Mouse (Mus musculus) thymus, adult 2 months (tissue): ENCODE measurements around the gene Zbtb38. TPM values are rescaled to one million over a fixed set of nuclear protein-coding genes. Genes with fewer than 3 reads are reported as not detected.

Experiments
- DNase-seq: peaks from one replicate; pipeline ENCODE4 v3.0.0; 2021
- H3K27ac ChIP-seq: fragments of 200-500 bp; 2 replicates; pipeline ENCODE4 v1.5.1; 2012; ENCODE audit warnings: low read length, control low read depth; ENCODE audit not compliant: control insufficient read depth, insufficient read depth
- H3K27me3 ChIP-seq: fragments of 200-500 bp; 2 replicates; pipeline ENCODE4 v1.6.1; 2012; ENCODE audit warnings: mild to moderate bottlenecking, low read length, moderate library complexity, mixed read lengths; ENCODE audit not compliant: control insufficient read depth, insufficient read depth
- H3K36me3 ChIP-seq: fragments of 200-500 bp; 2 replicates; pipeline ENCODE4 v1.6.1; 2012; ENCODE audit warnings: mild to moderate bottlenecking, low read length, moderate library complexity; ENCODE audit not compliant: control insufficient read depth, insufficient read depth
- H3K4me1 ChIP-seq: fragments of 200-500 bp; replicated peaks from 2 replicates; pipeline ENCODE4 v1.6.1; 2012; ENCODE audit warnings: low read length; ENCODE audit not compliant: control insufficient read depth, insufficient read depth
- H3K4me3 ChIP-seq: fragments of 200-500 bp; 2 replicates; pipeline ENCODE4 v1.5.1; 2012; ENCODE audit warnings: mild to moderate bottlenecking, low read length, control low read depth, moderate library complexity; ENCODE audit not compliant: control insufficient read depth, insufficient read depth
- CTCF ChIP-seq: fragments of 200-500 bp; IDR thresholded peaks from 2 replicates; pipeline ENCODE4 v1.5.1; 2012; ENCODE audit warnings: mild to moderate bottlenecking, control low read depth, low read length, moderate library complexity, borderline replicate concordance; ENCODE audit not compliant: control insufficient read depth, poor library complexity, insufficient read depth; ENCODE audit errors: extremely low read depth
- POLR2A ChIP-seq: fragments of 200-500 bp; IDR thresholded peaks from 2 replicates; pipeline ENCODE4 v1.6.1; 2012; ENCODE audit warnings: mild to moderate bottlenecking, low read length, control low read depth, moderate library complexity; ENCODE audit not compliant: control insufficient read depth, poor library complexity, insufficient read depth; ENCODE audit errors: extremely low read depth
- WGBS: fragments of 180-500 bp; shearing (Covaris S2); methylation state at CpG from one replicate; pipeline ENCODE4 v1.1.7; 2018; 5-methylcytosine and 5-hydroxymethylcytosine counted together
- polyA plus RNA-seq: library from polyadenylated mRNA; depleted of rRNA; stranded (reverse); fragments of >200 nt; gene quantifications from 2 replicates; pipeline ENCODE4 v1.2.3, GENCODE M21; 2012

Gene Zbtb38
- polyA plus RNA-seq, 1 experiment: 7.2 TPM

DNA sequence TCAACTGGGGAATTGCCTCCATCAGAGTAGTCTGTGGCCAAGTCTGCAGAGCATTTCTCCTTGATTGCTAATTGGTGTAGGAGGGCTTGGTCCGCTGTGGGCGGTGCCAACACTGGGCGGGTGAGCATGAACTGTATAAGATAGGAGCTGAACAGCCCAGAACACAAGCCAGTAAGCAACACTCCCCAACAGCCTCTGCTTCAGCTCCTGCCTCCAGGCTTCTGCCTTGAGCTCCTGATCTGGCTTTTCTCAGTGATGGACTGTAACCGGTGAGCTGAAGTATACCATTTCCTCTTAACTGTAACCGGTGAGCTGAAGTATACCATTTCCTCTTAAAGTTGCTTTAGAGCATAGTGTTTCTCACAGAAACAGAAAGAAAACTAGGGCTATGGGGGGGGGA is 12.8 kb upstream of the Zbtb38 start:
- no peaks in the 10 kb centered on the region for H3K27me3 ChIP-seq
- no peak for DNase-seq
- 11% methylated on average over 5 of the region's 5 CpGs for WGBS
- peak overlapping the region; percentile 1; the same call in 1 of the 2 replicates for H3K27ac ChIP-seq
- TF ChIP-seq POLR2A (no peak), CTCF (no peak)
- H3K36me3 ChIP-seq: no peaks in the 10 kb centered on the region
- H3K4me3 ChIP-seq: peak overlapping the region; percentile 10; the same call in 1 of the 2 replicates
- peaks cover 6% of the 10 kb centered on the region for H3K4me1 ChIP-seq

DNA sequence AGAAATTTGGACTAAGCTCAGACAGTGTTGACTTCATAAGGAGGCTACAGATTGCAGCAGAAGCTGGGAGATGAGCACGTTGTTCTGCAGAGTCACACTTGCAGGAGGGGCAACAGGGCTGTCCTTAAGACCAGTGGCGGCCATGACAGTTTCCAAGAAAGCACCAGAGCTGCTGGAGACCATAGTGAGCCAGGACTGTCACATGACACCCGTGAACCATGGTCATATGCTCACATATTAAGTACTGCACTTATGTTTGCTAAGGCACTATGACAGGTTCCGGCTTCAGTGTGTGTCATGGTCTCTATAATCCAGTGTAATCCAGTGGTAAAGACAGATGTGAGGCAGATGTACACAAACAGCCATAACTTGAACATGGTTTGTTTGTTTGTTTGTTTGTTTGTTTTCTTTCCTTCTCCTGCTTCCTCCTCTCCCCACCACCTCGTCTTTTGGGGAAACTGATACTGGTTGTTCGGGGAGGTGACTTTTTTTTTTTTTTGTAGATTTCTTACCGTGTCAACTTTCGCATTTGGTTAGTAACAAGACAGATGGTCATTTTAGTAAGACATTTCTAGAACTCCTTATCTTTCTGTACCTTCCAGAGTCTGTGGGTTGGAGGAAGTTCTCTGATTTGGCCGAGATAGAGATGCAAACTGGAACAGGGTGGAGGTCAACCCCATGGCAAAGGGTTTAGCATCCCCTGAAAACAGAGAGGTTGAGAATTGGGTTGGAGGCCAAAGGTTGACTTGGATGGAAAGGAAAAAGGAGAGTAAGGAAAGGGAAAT is 11.4 kb upstream of the Zbtb38 start:
- no peaks in the 10 kb centered on the region for H3K36me3 ChIP-seq
- no peak for DNase-seq
- H3K27me3 ChIP-seq: no peaks in the 10 kb centered on the region
- 88% methylated on average over 9 of the region's 9 CpGs for WGBS
- peaks cover 8% of the 10 kb centered on the region for H3K4me1 ChIP-seq
- TF ChIP-seq CTCF (no peak), POLR2A (no peak)
- no peak overlapping the region for H3K27ac ChIP-seq
- no peak overlapping the region for H3K4me3 ChIP-seq

DNA sequence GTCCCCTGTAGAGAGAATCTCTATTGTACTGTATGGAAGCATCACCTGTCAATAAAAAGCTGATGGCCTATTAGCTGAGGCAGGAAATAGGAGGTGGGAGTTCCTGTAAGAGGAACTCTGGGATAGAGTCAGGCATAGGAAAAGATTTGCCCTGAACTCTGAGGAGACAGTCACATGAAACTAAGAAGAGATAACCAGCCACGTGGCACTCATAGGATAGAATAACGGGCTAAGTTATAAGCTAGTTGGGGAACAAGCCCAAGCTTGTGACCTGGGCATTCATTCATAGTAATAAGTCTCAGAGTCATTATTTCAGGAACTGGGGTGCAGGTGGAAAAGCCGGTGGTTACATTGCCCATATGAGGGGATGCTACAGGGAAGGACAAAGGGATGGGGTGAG is 10.4 kb upstream of the Zbtb38 start:
- peaks cover 10% of the 10 kb centered on the region for H3K4me1 ChIP-seq
- H3K36me3 ChIP-seq: no peaks in the 10 kb centered on the region
- no peak for TF ChIP-seq CTCF
- TF ChIP-seq POLR2A: no peak
- 93% methylated on average over 3 of the region's 3 CpGs for WGBS
- no peak overlapping the region for H3K27ac ChIP-seq
- H3K27me3 ChIP-seq: no peaks in the 10 kb centered on the region
- H3K4me3 ChIP-seq: no peak overlapping the region
- DNase-seq: no peak

DNA sequence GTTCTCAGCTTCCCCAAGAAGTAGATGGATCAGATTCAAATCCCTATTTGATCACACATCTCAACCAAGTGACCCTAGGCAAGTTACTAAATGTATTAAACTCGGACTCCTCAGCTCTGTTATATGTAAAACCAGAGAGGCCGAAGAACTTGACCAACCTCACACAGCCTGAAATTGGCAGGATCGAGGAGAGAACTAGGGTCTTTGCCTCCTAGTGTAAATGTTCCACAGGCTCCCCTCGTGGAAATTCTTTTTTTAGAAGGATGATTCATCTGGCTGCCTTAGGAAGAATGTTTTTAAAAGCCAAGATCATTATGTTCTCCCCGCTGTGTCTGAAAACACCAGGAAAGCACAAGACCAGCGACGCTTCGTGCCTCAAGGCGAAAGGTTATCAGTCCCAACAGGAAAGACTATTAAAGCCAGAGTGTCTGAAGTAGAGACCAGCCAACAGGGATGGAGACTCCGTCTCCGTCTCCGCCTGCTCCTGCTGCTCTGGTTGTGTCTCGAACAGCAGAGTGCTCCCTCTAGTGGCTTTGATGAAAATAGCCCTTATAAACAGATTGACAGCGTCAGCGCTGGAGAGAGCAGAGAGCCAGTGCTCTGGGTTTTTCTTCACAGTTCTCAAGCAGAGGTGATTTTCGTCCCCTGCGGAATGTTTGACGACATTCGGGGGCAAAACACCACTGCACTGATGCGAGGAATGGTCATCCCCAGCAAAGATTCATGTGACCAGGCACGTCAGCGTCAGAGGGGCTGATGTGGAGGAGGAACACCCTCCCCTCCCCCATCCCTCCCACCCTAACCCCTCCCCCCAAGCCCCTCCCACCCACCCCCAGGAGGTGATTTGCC is 6.3 kb upstream of the Zbtb38 start:
- no peaks in the 10 kb centered on the region for H3K36me3 ChIP-seq
- peak; percentile 83; the same call in 1 of the 2 replicates for TF ChIP-seq CTCF
- TF ChIP-seq POLR2A: no peak
- WGBS: 15% methylated on average over 22 of the region's 22 CpGs
- no peaks in the 10 kb centered on the region for H3K27me3 ChIP-seq
- H3K4me3 ChIP-seq: peak overlapping the region; percentile 42
- DNase-seq: peak; percentile 67
- no peak overlapping the region; the same call in 1 of the 2 replicates for H3K27ac ChIP-seq
- H3K4me1 ChIP-seq: peaks cover 6% of the 10 kb centered on the region

DNA sequence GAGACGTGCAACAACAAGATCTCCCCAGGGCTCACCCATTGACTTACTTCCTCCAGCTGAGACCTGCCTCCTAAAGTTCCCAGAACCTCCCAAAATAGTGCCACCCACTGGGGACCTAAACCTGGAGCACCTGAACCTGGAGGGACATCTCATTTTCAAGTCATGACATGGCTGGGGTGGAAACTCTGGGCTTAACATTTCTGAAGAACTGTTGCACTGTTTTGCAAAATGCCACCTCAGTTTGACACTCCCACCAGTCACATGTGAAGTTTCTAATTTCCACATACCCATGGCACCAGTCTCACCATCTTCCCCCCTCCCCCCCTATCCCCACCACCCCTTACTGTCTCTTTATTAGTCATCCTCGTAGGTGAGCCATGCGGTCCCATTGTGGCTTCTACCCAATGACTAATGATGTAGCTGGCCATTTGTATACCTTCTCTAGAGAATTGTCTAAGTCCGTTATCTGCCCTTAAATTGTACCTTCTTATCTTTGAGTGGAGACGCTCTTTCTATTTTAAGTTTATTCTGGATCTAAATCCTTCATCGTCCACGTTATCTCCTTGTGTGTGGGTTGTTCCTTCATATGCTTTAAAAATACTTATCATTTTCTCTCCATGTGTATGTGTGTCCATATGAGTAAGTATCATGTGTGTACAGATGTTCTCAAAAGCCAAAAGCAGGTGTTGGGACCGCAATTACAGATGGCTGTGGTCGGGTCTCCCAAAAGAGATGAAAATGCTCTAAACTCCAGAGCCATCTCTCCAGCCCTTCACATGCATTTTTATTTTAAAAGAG is 4.2 kb upstream of the Zbtb38 start:
- 96% methylated on average over 9 of the region's 9 CpGs for WGBS
- no peak for DNase-seq
- Histone ChIP-seq H3K27me3 (no peaks in the 10 kb centered on the region), H3K4me3 (no peak overlapping the region), H3K4me1 (peaks cover 6% of the 10 kb centered on the region), H3K36me3 (no peaks in the 10 kb centered on the region), H3K27ac (no peak overlapping the region)
- TF ChIP-seq POLR2A: no peak

DNA sequence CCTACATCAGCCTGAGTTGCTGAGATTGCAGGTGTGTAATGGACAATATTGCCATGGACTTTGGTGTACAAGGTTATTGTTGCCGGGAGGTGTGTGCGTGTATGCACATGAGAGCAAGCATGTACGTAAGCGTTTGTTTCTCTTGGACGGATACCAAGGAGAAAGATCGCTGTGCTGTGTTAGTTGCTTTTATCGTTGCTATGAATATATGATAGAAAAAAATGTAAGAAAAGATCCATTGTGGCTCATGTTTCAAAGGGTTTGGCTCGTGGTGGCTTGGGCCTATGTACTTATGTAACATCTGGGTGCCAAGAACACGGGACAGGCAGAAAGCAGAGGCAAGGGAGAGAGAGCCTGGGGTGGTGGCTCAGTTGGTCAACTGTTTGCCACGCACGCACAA is 3.1 kb upstream of the Zbtb38 start:
- peaks cover 6% of the 10 kb centered on the region for H3K4me1 ChIP-seq
- H3K27ac ChIP-seq: no peak overlapping the region
- TF ChIP-seq CTCF (no peak), POLR2A (no peak)
- no peak overlapping the region for H3K4me3 ChIP-seq
- WGBS: 92% methylated on average over 11 of the region's 11 CpGs
- H3K36me3 ChIP-seq: no peaks in the 10 kb centered on the region
- DNase-seq: no peak
- no peaks in the 10 kb centered on the region for H3K27me3 ChIP-seq
